Mouse (Mus musculus) liver, adult 10 weeks (tissue): ENCODE results near the gene Scn9a. TPM values are rescaled to one million over a fixed set of nuclear protein-coding genes. Genes with fewer than 3 reads are reported as not detected.

Experiments
- polyA plus RNA-seq: library from polyadenylated mRNA; stranded (reverse); fragments of 350-450 nt; fragmentation: Illumina TruSeq; extraction: RNeasy Lipid Tissue Mini Kit (QIAGEN cat#74804); gene quantifications from one replicate; pipeline ENCODE4 v1.2.3, GENCODE M21; 2014; ENCODE audit warnings: low read depth, low replicate concordance

The Scn9a gene
- not detected for polyA plus RNA-seq

GRCm38 (mm10) chr2:66634580-66635359 is at the start of gene Scn9a:
Scn9a (minus strand) TSS chr2:66634962.

GRCm38 (mm10) chr2:66440711-66441110 is 194.1 kb downstream of the Scn9a start, which contains the start of gene Scn1a:
Scn1a (minus strand) TSS chr2:66440840.

Other genes with a start within 250 kb of the Scn9a start
- gene Scn1a, start 194.1 kb downstream of the Scn9a start, polyA plus RNA-seq, result not detected
- gene Scn7a, start 150.0 kb upstream of the Scn9a start, polyA plus RNA-seq, result 0.26 TPM